Comparison of ENCODE assay signal across 8 mouse cellular contexts in genomic region chr11:82399621-82400020, GRCm38 (mm10). TPM values are rescaled to one million over a fixed set of nuclear protein-coding genes. Genes with fewer than 3 reads are reported as not detected.
DNase-seq lines count a peak whose midpoint lies in the region; TF ChIP-seq lines count a peak whose summit lies in the region.

No protein-coding gene starts in this region.

- TF ChIP-seq CTCF in left cerebral cortex, adult 2 months (IDR thresholded peaks at IDR 0.05) = peak; percentile 56
- peak; percentile 45 for TF ChIP-seq CTCF in lung, adult 2 months (IDR thresholded peaks at IDR 0.05; ENCODE audit: insufficient read depth, low read length)

- intact Hi-C loops in left cerebral cortex, adult 2 months (cut with DNase I) = loop anchor here (5.0 to 10.0 kb wide), 4 partner anchors 142 to 495 kb away; partner anchors contain the start of genes Cct6b, Fndc8, Rad51d and Zfp830
- intact Hi-C loops in left cerebral cortex, postnatal 14 days (cut with DNase I) = loop anchor here (2.0 kb wide), 1 partner anchor 165 kb away; no protein-coding TSS in a partner anchor

- WGBS in lung, adult 2 months = 17% methylated on average over 3 of the region's 3 CpGs

- no peak overlapping the region for H3K4me3 ChIP-seq in left cerebral cortex, adult 2 months
- no peak overlapping the region for H3K4me3 ChIP-seq in lung, adult 2 months (replicated peaks; ENCODE audit: extremely low read depth, low read depth, low read length)

- peak; percentile 28 to 50 for DNase-seq in cerebellum, postnatal 36 days
- no peak for DNase-seq in cerebellum, adult 8-10 months
- DNase-seq in left cerebral cortex, adult 2 months (ENCODE audit: extremely low spot score in 1 of 2, low spot score in 2 of 2) = no peak
- DNase-seq in left cerebral cortex, postnatal 14 days (ENCODE audit: low spot score in 2 of 2) = no peak
- peak; percentile 49 for DNase-seq in ZHBTc4 (ENCODE audit: low read depth, low spot score)
- DNase-seq in lung, adult 2 months = peak; percentile 4
- DNase-seq in frontal cortex, postnatal 14 days (ENCODE audit: low spot score in 2 of 2) = no peak
- DNase-seq in ovary, postnatal 36 days (ENCODE audit: low spot score) = no peak

- no peaks in the 10 kb centered on the region for H3K4me1 ChIP-seq in lung, adult 2 months (ENCODE audit: control insufficient read depth, insufficient read depth, low read length)

- no peak for TF ChIP-seq POLR2A in lung, adult 2 months (IDR thresholded peaks at IDR 0.05; ENCODE audit: borderline replicate concordance, extremely low read depth, low read depth, low read length)

- no peak overlapping the region for H3K27ac ChIP-seq in left cerebral cortex, adult 2 months

RNA-seq across cellular contexts. Expression of gene Tmem132e, which starts 10.9 kb away (rescaled TPM):
- total RNA-seq in left cerebral cortex, adult 2 months (2021) = 10 to 100 TPM; 19.2 to 23.7 TPM
- total RNA-seq in left cerebral cortex, postnatal 14 days (2021) = 10 to 100 TPM; 14.7 to 21.9 TPM
- 0.22 TPM in 1 of 2 replicates, not detected in the other for polyA plus RNA-seq in lung, adult 2 months (2012; rRNA removed)

Comparison
In these comparisons a context has a peak if more than half of its experiments do, and no peak if none do; other contexts are left out.
1. DNase-seq: peak in cerebellum, postnatal 36 days (2 of 2), ZHBTc4 (single experiment) and lung, adult 2 months (single experiment); none in cerebellum, adult 8-10 months (single experiment), left cerebral cortex, adult 2 months (0 of 2), left cerebral cortex, postnatal 14 days (0 of 2), frontal cortex, postnatal 14 days (0 of 2) and ovary, postnatal 36 days (single experiment).